Mouse (Mus musculus) lung, postnatal 10 days (tissue): ENCODE data around the gene 1110004F10Rik.

ENCODE experiments used
- DNase-seq: peaks from one replicate; pipeline ENCODE4 v3.0.0; 2021

Gene 1110004F10Rik

DNA sequence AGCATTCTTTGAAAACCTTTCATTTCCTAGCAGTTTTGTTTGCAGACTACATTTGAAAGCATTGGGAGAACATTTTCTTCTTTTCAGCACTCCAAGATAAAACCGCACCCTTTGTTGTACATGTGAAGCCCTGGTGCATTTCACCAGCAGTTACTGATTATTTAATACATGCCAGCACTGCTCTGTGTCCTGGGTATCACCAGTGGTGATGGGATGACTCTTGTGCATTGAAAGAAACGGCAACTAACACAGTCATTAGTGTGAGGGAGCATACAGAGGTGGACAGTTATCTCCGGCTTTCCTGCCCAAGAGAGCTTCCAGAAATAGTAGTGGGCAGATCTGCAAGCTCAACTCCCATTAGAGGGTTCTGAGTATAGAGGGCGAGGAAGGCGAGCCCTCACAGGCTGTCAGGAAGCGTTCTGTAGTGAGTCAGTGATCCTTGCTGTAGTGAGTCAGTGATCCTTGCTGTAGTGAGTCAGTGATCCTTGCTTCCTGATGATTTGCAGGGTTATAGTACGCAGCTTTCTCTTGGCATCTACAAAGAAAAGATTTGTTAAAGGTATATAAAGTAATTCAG, 60.8 kb downstream of the 1110004F10Rik start:
- no peak for DNase-seq

DNA sequence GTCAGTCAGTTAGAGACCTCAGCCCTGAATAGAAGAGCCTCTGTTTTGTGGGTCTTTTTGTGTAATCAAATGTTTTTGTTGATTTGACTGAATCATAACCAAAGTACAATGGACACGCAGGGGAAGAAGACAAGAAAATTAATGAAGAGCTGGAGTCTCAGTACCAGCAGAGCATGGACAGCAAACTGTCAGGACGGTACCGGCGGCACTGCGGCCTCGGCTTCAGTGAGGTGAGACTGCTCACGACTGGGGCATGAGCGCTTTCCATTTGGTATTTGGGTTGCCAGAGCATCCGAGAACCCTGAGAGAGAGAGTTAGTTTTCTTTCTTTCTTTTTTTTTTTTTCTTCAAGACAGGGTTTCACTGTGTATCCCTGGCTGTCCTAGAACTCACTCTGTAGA, 63.9 kb downstream of the 1110004F10Rik start:
- no peak for DNase-seq

DNA sequence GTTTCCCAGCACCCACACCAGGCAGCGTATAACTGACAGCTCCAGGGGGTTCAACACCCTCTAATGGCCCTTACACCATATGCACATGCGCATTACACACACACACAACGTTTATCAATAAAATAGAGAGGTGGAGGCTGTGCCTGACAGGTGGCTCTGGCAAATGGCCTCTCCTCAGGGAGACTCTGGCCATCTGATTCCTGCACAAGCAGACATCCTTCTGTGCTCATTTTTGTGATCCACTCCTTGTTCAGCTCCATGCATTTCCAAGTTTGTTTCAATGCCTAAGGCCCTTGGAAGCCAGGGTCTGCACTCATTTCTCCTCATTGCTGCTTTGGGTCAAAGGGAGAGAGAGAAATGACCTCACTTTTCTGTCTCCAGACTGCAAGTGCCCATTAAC, 71.5 kb downstream of the 1110004F10Rik start:
- DNase-seq: no peak

DNA sequence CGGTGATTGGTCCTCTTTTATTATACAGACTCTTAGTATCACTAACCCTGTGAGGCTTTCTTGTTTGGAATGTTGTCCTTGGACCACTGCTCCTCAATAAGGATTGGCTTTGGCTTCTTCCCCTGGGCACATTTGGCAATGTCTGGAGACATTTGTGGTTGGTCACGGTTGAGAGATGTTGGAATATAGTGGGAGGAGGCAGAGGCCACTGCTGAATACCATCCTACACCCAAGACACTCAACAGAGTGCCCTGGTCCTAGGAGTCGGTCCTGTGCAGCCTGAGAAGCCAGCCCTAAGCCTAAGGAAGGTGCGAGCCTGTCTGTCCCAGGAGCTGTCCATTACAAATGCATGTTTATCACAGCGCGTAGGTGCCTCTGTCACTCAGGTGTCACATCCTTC, 72.3 kb downstream of the 1110004F10Rik start:
- no peak for DNase-seq

DNA sequence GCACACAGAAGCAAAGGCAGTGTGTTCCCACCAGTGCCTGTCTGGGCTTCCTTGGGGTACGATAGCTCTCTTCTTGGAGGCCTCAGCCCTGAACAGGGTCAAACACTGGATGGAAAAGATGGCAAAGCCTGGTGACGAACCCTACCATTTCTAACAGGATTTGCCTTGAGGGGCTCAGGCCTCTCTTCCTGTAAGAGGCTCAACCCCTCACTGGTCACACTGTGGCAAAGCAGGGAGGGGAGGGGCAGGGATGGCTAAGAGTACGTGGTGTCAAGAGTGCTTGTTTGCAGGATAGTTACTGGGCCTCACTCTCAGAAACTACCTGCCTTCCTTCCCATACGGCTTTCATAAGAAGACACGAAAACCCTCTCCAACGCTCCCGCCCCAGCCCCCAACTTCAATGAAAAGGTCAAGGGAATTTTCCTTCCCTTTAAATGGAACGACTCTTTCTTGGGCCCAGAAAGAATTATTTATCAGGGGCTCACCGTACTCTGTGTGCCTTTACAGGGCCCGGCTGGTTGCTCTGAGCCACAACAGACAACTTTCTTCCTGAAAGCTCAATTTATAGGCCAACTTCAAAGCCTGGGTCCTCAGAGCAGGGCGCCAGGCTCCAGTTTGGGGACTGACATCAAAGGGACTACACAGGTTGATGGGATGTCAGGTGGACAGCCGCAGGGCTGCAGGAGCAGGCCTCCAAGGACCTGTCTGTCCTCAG, 76.2 kb downstream of the 1110004F10Rik start:
- no peak for DNase-seq

DNA sequence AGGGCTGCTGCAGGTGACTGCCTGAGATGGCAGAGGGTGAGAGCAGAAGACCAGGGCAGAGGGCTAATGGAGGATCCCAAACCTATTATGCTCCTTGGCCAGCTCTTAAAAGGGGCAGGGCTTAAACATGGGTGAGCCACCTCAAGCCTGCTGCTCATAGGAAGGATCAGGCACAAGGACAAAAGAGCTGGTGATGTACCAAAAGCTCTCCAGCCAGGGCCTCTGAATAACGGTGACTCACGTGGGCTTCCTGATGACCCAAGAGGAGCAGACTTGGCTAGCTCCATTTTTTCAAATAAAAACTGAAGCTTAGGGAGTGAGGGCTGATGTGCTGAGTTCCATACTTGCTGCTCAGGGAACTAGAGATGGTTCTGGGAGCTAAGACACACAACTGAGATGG, 76.8 kb downstream of the 1110004F10Rik start:
- no peak for DNase-seq

DNA sequence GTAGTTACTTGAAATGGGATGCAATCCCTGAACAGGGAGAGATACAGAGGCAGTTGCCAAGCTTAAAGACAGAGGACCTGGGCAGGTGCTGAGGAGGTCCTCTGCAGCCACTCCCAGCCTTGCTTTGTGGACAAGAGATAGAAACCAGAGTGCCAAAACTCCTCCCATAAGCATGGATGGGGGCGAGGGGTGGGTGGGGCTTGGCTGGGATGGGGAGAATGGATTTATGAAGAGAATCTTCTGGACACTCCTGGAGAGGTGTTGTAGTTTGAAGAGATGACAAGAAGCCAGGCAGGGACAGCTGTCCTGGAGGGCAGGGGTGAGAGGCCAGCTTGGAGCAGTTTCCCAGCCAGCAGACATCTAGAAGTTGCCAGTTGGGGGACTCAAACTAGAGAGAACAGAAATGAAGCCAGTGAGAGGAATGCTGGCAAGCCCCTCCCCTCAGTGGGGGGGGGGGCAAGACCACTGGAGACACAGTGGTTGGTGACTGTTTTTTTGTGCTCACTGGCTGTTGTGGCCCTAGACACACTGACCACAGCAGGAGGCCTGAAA, 80.2 kb downstream of the 1110004F10Rik start:
- no peak for DNase-seq

DNA sequence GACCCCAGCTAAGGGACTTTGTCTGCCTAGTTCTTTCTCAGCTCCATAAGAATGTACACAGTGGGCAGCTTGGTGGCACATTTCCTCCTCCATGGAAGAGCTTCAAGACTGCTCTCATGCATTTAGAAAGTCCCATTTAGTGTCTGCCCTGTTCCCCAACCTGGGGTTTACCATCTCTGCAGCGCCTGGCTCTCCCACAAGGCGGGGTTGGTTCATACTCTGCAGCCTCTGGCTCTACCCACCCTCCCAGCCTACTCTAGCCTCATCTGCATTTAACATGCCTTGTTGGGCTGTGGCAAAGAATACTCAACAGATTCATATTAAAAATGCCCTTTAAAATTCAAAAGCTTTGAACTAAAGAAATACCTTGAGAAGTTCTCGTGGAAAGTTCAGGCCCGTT, 81.5 kb downstream of the 1110004F10Rik start:
- DNase-seq: no peak

DNA sequence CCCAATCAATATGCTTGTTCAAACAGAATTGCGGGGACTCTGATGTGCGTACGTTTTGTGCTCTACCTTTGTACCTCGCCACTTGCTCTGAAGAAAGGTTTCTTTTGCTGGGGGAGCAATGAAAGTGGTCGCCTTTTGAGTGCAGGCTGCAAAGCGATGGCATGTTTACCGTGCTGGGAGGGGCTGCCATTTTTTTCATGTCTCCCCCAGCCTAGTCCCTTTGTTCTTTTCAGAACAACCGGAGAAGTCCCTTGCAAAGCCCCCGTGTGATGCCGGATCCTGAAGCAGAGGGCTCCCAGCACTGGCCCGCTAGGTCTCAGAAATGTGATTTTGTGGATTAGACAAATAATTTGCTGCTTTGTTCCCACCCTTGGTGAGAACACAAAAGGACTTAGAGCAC, 82.0 kb downstream of the 1110004F10Rik start:
- no peak for DNase-seq

DNA sequence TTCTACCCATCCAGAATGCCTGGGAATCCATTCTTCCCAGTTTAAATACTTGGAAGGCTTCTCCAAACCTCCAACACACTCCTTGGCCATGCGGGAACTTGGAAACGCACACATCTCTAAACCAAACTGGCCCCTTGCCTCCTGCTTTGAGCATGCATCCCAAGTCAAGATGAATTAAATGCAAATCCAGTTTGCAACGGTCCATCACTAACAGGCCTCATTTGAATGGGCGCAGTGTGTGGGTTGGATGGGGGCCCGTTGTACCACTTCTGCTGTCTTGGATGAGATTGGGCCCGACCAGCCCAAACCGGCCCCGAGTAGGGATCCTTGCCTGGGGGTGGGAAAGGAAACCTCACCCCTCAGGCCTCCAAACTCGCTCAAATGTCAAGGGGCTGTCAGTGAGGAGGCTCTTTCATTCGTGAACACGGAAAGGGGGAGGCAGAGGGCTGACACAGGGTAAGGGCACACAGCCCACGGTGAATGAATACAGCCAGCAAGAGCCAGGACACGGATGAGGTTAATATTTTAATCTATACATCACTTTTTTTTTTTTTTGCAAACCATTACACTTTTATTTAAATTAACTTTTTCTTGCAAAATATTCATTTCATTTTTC, 83.9 kb downstream of the 1110004F10Rik start:
- peak; percentile 31 for DNase-seq

DNA sequence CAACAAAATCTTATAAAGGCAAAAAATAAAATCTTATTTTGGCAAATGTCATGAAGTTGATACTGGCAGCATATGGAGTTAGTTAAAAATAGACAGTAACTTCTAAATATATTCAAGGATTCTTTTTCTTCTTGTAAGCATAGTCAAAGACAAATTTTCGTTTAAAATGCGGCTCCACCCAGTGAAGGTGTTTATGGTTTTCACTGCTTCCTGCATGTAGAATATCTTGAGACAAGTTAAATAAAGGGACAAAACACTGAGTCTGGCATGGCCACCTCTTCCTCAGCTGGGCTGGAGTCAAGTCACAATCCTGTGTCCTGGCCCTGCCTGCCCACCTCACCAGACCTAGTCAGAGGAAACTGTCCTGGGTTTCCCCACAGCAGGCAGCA, 84.4 kb downstream of the 1110004F10Rik start:
- DNase-seq: no peak

DNA sequence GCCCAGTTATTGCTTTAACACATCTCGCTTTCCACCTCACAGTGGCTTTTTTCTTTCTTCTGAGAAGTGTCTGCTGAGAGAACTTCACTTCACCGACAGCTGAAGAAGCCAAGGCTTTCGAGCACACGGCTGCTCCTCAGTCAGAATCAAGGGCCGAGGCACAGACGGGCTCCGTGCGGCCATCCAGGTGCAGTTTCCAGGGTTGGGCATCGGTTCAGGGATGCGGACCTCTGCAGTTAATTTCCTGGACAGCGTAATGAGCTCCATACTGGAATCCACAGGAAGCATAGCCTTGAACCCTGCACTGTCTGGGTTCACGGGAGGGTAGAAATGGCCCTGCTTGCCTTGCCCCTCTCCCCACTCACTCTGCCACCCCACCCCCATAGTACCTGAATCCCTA, 84.9 kb downstream of the 1110004F10Rik start:
- no peak for DNase-seq

DNA sequence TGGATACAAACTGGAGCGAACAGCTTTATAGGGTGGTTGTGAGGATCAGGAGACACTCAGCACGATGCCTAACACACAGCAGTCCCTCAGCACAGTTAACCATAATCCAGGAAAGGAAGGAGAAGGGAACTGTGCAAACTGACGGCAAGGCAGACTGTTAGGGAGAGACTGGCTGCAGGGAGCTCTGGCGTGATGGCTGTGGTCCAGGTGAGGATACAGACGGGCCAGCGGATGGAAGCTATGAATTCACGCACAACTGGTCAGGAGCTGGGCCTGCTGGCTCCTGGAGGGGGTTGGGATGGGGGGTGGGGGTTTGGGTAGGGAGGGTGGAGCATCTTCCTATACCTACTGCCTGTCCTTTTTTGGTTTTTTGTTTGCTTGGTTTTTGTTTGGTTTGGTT, 86.5 kb downstream of the 1110004F10Rik start:
- DNase-seq: no peak

DNA sequence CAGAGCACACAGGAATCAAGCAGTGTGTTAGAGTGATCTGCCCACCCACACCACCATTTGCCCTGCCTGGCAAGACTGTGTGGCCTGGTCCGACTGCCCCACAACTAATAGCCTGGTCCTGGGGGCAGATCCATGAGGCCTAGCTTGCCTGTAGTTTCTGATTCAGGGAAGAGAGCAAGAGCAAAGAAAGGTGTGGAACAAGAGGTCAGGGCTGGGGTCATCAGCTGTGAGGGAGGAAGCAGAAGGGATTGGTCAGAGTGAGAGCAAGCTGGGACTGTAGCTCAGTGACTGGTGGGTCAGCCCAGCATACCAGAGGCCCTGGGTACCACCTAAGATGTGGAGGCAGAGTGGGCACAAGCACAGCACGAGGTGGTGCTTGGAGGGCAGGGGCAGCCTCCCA, 87.9 kb downstream of the 1110004F10Rik start:
- no peak for DNase-seq

DNA sequence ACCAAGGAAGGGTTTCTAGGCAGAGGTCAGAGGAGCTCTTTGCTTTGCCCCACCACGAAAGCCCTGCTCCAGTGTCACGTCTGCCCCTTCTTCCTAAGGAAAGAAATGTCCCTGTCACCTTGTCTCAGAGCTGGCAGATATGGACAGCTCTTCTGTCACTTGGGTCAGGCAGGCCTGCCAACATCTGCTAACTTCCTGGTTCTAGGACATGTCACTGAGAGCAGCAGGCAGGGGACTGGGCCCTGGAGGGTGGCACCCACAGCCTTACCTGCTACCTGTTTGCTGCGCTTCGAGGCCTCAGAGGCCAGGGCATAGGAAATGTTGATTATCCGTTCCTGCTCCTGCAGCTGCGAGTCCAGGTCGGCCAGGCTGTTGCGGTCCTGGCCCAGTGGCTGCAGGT, 89.1 kb downstream of the 1110004F10Rik start:
- no peak for DNase-seq

DNA sequence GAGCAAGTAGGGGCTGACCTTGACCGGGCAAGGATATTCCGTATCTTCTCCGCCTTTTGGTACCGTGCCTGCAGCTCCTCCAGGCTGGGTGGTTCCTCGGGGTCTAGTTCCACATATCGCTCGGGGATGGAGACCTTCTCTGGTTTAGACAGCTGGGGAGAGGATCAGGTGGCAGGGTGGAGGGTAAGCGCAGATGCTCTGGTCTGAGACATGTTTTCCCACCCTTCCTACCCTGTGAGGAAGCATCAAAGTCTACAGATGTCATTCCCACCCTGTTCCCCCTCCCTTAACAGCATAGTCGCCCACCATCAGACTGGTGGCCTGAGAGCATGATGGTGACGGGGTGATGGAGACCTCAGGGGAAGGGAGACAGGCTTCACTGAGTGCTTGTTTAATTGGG, 90.2 kb downstream of the 1110004F10Rik start:
- DNase-seq: no peak

DNA sequence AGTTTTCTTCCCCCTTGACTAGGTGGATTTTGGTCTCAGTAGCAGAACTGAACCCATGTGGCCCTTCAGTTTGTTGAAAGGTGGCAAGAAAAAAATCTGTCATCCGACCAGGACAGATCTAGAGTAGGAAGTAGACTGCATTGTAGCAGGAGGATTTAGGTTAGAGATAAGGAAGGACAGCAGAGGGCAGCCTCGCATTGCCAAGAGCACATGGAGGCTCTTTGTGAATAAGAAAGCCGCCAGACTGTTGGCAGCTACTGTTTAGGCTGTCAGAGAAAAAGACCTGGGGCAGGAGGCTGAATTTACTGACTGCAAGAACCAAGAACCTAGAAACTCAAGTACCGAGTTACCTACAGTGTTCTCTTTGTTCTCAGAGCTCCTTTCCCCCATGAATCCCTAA, 92.2 kb downstream of the 1110004F10Rik start:
- DNase-seq: peak; percentile 17

DNA sequence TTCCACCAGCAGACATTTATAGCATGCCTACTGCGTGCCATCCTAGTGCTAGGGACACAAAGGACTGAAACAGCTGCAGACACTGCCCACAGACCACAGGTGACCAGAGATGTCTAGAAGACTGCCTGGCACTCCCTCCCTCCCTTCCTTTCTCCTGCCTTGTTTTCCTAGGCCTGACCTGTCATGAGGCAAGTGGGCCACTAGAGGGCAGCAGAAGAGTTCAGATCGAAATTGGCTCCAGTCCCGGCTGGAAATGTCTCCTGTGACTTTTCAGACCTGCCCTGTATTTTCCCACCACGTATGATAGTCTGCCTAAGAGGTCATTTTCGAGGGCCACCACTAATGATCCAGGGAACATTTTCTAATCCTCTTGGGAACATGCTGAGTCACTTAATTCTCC, 92.9 kb downstream of the 1110004F10Rik start:
- DNase-seq: peak; percentile 88

DNA sequence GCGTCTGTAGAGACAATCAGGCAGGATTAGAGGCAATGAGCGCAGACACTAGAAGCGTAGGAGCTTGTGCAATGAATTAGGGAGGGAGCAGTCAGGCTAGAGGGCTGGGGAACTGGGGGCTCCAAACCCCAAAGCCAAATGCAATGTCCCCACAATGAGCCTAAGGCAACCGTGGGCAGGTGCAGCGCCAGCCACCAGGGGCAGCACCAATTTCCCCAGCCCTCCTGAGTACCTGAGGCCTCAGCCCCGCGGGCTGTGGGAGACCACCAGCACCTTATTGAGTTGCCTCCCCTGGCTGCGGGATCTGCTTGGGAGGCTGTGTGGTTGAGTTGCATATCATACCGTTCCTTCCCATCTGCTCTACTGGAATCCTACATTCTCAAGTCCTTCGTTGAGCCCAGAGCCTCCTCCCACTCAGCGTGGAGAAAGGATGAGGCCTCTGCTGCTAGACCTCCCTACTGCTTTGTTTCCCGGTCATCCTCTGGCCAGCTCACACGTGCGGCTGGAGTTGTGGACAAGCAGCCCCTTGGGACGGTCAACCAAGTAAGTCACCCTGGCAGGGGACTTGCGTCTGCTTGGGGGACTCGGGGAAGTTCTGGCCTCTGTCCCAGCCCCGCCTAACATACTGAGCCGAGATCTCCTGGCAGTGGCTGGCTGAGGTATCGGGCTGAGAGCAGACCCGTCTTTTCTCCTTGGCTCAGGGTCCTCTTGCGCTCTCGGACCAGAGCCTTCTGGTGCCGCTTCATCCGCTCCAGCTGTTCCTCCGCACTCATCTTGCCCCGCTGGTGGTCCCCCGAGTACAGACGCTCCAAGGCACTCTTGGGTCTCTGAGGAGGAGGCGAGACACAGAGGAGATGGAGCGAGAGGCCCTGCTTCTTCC, 95.5 kb downstream of the 1110004F10Rik start:
- DNase-seq: peak; percentile 68

DNA sequence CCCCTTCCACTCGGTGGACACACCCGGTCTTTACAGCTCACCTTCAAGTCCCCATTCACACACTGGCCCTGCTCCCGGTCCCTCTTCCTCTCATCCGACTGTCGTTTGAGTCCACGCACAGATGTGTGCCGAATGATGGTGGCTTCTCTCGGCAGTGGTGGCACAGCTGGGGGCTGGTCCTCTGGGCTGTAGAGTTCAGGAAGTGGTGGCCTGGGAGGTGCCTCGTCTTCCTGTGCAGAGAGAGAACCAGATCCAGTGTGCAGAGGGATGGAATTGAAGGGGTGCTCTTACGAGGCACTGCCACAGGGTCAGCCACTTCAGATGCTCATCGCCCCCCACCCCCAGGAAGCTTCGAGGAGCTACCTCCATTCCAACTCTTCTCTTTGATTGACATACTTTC, 98.0 kb downstream of the 1110004F10Rik start:
- no peak for DNase-seq

DNA sequence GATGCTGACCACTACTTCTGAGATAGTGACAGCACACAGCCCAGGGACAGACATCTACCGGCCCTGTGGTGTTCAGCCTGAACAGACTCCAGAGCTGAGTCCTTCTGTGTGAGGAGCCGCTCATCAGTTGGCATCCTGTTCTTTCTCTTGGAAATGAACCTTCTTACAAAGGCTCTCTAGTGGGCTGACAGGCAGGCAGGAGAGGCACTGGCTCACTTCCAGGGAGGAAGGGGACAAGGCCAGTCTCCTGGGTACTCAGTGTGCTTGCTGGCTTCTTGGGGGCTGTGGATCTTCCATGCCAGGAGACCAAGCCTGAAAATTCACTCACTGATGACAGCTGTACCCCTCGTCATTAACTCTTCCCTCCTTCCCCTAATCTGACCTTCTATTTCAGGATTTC, 98.5 kb downstream of the 1110004F10Rik start:
- peak; percentile 17 for DNase-seq

DNA sequence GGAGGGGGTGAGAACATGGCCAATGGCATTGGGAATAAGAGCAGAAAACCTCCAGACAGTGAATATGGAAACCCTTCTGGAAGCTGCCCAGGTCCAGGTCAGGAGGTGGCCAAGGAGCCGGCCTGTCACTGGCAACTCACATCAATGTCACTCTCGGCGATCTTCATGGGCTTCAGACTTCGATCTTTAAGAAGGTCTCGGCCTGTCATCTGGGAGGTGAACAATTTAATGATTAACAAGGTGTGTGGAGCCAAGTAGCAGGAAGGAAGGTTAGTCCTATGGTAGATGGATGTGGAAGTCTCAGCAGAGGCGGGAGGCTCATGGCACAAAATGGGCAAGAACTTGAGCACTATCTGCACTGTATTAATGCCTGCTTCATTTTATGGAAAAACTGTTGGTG, 105.8 kb downstream of the 1110004F10Rik start:
- no peak for DNase-seq

DNA sequence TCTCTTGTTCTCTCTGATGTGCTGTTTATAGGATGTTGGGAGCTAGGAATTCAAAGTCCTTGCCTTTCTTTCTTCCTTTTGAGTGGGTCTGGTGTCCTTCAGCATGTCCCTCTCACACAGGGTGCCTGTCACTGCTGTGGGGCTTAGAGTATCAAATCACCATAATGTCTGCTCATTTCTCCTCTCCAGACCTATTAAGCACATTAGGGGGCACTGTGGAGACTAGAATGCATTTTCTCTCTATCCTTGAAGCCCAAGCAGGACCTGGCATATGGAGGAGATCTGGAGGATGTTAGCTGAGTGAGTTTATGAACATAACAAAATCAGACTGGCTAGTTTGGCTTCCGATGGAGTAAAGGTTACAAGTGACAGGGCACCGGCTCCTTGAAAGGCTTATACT, 107.9 kb downstream of the 1110004F10Rik start:
- DNase-seq: no peak
